Mouse (Mus musculus) liver, embryonic 14.5 days (tissue): ENCODE measurements around the gene Rin2.

Experiments
- CTCF ChIP-seq: IDR thresholded peaks from 2 replicates; pipeline ENCODE4 v1.5.1; 2016; ENCODE audit warnings: antibody characterized with exemption, low read depth, control low read depth
- EP300 ChIP-seq: IDR thresholded peaks from 2 replicates; pipeline ENCODE4 v1.6.1; 2016; ENCODE audit warnings: antibody characterized with exemption, low read depth

DNA sequence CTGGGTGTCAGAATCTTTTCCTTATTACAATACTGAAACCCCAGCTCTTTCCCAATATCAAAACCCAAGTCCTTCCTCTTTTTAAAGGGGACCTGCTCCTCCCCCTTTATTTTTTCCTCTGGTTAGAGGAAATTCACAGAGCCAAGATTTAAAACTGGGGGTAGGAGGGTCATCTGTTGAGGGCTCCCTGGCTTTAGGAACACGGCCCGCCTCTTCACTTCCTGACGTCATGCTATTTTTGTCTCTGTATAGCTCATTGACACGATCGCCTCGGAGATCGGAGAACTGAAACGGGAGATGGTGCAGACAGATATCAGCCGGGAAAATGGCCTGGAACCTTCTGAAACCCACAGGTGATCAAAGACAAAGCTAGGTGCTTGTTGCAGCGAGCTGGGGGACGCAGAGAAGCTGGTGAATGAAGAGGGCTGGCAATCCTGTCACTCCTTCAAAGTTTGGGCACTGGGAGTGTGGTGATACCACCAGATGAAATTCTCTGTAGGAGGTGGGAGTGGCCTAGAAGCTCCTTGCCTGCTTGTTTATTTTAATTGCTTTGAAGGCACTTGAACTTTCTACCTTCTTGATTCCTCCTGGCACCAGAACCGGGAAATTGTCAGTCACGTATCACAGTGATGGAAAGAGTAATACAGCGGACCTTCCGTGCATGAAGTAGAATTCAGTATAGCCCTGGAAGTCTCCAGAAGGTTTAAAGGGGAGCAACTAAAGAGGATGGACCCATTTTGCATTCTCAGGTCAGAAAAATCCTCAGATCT, 147.2 kb downstream of the Rin2 start:
- TF ChIP-seq EP300 (no peak), CTCF (no peak)
